Mouse (Mus musculus): ENCODE measurements around the gene Dlec1. TPM values are rescaled to one million over a fixed set of nuclear protein-coding genes. Genes with fewer than 3 reads are reported as not detected.

The Dlec1 gene
- total RNA-seq, 4 experiments from 2014 or later: not detected

- no peak for DNase-seq (ENCODE audit: low spot score in 2 of 2)
Observed at GRCm38 (mm10) chr9:119089437-119089836, 12.8 kb upstream of the Dlec1 start.

GRCm38 (mm10) chr9:119090462-119090861, 11.8 kb upstream of the Dlec1 start:
- no peak for DNase-seq (ENCODE audit: low spot score in 2 of 2)

- DNase-seq (ENCODE audit: low spot score in 2 of 2): no peak
Observed at GRCm38 (mm10) chr9:119091581-119092310, 10.5 kb upstream of the Dlec1 start.

GRCm38 (mm10) chr9:119092473-119093418, 9.5 kb upstream of the Dlec1 start:
- DNase-seq (ENCODE audit: low spot score in 2 of 2): peak; percentile 21 to 56

GRCm38 (mm10) chr9:119093419-119094295, 8.6 kb upstream of the Dlec1 start, which contains the start of gene Plcd1:
TSS of gene Plcd1 (minus strand) at chr9:119093502.
- peak; percentile 95 to 96 for DNase-seq (ENCODE audit: low spot score in 2 of 2)

GRCm38 (mm10) chr9:119094462-119095109, 7.7 kb upstream of the Dlec1 start:
- no peak for DNase-seq (ENCODE audit: low spot score in 2 of 2)

- no peak for DNase-seq (ENCODE audit: low spot score in 2 of 2)
Observed at GRCm38 (mm10) chr9:119100177-119100898, 1.9 kb upstream of the Dlec1 start.

GRCm38 (mm10) chr9:119102783-119103113, 470 bp downstream of the Dlec1 start:
- no peak for DNase-seq (ENCODE audit: low spot score in 2 of 2)

- DNase-seq (ENCODE audit: low spot score in 2 of 2): peak; percentile 26 to 30
Observed at GRCm38 (mm10) chr9:119107566-119107965, 5.3 kb downstream of the Dlec1 start.

- no peak for DNase-seq (ENCODE audit: low spot score in 2 of 2)
Observed at GRCm38 (mm10) chr9:119109685-119110353, 7.5 kb downstream of the Dlec1 start.

GRCm38 (mm10) chr9:119110640-119111039, 8.4 kb downstream of the Dlec1 start:
- DNase-seq (ENCODE audit: low spot score in 2 of 2): peak in 1 of 2 experiments; percentile 69

GRCm38 (mm10) chr9:119114911-119115310, 12.6 kb downstream of the Dlec1 start:
- no peak for DNase-seq (ENCODE audit: low spot score in 2 of 2)

GRCm38 (mm10) chr9:119119409-119120167, 17.3 kb downstream of the Dlec1 start:
- DNase-seq (ENCODE audit: low spot score in 2 of 2): no peak

GRCm38 (mm10) chr9:119120168-119120560, 17.9 kb downstream of the Dlec1 start:
- no peak for DNase-seq (ENCODE audit: low spot score in 2 of 2)

- no peak for DNase-seq (ENCODE audit: low spot score in 2 of 2)
Observed at GRCm38 (mm10) chr9:119122596-119123369, 20.5 kb downstream of the Dlec1 start.

GRCm38 (mm10) chr9:119128436-119129181, 26.3 kb downstream of the Dlec1 start:
- DNase-seq (ENCODE audit: low spot score in 2 of 2): no peak

- DNase-seq (ENCODE audit: low spot score in 2 of 2): no peak
Observed at GRCm38 (mm10) chr9:119130692-119131091, 28.4 kb downstream of the Dlec1 start.

Data from gastrocnemius, adult 8-10 months (tissue).